Mouse (Mus musculus): ENCODE results near the gene Tssk4.

DNA sequence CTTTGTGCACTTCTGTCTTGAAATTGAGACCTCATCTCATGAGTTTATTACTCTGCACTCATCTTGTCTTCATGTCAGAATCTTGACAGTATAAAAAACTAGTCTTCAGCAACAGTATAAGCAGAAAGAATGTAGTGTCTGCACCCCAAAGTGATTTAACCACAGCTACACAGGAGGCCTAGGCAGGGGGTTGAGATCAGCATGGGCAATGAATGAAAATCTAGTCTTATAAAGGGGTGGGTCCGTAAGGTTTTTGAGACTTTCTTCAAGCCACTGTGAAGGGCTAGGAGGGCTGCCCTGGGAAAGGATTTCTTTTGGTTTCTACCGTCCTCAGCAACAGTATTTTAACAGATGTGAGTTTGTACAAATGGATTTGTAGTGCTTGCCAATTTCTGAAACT lies 10.7 kb downstream of the Tssk4 start:
- TF ChIP-seq EP300 (optimal IDR thresholded peaks at IDR 0.05) (no peak), CTCF (IDR thresholded peaks at IDR 0.05; ENCODE audit: low read depth) (no peak)
